Mouse (Mus musculus): ENCODE data around the gene Chsy1. TPM values are rescaled to one million over a fixed set of nuclear protein-coding genes. Genes with fewer than 3 reads are reported as not detected.

Gene Chsy1
- polyA plus RNA-seq, 1 experiment, result 8.2 TPM

- Histone ChIP-seq H3K4me1 (ENCODE audit: control insufficient read depth, insufficient read depth, low read length) (peaks cover 2% of the 10 kb centered on the region; the same call in 1 of the 2 replicates), H3K27ac (ENCODE audit: insufficient read depth, low read length) (no peak overlapping the region), H3K4me3 (ENCODE audit: insufficient read depth, low read length) (no peak overlapping the region)
- no peak for TF ChIP-seq CTCF (IDR thresholded peaks at IDR 0.05; ENCODE audit: extremely low read depth, insufficient read depth, low read length)
- no peak for TF ChIP-seq POLR2A (IDR thresholded peaks at IDR 0.05; ENCODE audit: extremely low read depth, insufficient read depth, low read length)
Measured at GRCm38 (mm10) chr7:66162489-66162888, 53.2 kb downstream of the Chsy1 start.

DNA sequence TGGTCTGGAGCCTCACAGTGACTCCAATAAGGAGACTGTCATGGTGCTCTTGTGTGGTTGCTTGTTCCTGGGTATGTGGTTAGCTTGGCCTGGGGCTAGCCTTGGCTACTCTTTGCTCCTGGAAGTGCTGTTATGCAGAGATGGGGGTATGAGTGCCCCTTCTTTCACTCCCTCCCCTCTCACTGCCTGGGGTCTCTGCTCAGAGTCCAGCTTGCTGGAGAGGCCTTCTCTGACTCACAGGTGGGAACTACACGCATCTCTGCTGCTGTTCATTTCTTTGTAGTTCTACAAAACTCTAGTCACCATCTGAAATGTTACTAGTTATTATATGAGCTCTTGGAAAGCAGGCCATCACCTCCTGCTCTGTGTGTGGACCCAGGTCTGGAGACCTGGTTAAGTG, 53.7 kb downstream of the Chsy1 start:
- Histone ChIP-seq H3K4me3 (ENCODE audit: insufficient read depth, low read length) (no peak overlapping the region), H3K27ac (ENCODE audit: insufficient read depth, low read length) (no peak overlapping the region), H3K4me1 (ENCODE audit: control insufficient read depth, insufficient read depth, low read length) (peaks cover 1% of the 10 kb centered on the region; the same call in 1 of the 2 replicates)
- TF ChIP-seq CTCF (IDR thresholded peaks at IDR 0.05; ENCODE audit: extremely low read depth, insufficient read depth, low read length) (no peak), POLR2A (IDR thresholded peaks at IDR 0.05; ENCODE audit: extremely low read depth, insufficient read depth, low read length) (no peak)

GRCm38 (mm10) chr7:66164427-66165031, 55.2 kb downstream of the Chsy1 start:
- no peak overlapping the region for H3K4me3 ChIP-seq (ENCODE audit: insufficient read depth, low read length)
- H3K4me1 ChIP-seq (ENCODE audit: control insufficient read depth, insufficient read depth, low read length), result no peaks in the 10 kb centered on the region; the same call in 1 of the 2 replicates
- H3K27ac ChIP-seq (ENCODE audit: insufficient read depth, low read length), result no peak overlapping the region
- no peak for TF ChIP-seq POLR2A (IDR thresholded peaks at IDR 0.05; ENCODE audit: extremely low read depth, insufficient read depth, low read length)
- no peak for TF ChIP-seq CTCF (IDR thresholded peaks at IDR 0.05; ENCODE audit: extremely low read depth, insufficient read depth, low read length)

DNA sequence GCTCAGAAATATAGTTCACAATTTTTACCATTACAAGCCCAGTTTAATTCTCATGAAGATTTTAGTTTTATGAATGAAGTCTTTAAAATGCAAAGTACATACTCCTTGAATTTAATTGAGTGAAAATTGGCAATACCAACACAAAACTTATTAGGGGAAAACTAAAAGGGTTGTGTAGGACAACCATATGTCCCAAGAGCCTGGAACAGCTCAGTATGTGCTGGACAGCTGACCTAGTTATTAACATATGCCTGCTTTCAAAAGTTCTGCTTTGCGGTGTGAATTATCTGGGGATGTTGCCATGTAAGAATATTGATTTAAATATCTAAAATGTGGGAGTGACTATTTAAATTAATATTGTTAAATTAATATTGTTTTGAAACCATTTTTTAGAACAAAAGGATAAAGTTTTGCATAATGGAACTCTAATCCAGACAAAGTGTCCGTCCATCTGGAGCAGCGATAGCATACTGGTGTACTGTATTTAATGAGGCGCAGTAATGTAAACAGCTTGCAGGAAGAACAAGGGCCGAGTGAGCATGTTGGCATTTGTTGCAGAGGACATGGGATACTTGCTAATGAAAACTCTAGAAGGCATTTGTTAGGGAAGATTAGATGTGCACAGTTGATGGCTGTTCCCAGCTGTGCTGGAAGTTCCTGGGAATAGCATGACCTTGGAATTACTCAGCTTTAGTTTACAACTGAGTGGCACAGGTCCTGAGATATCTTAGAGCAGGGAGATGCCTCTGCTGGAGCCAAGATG, 55.9 kb downstream of the Chsy1 start:
- Histone ChIP-seq H3K27ac (ENCODE audit: insufficient read depth, low read length) (no peak overlapping the region), H3K4me1 (ENCODE audit: control insufficient read depth, insufficient read depth, low read length) (no peaks in the 10 kb centered on the region; the same call in 1 of the 2 replicates), H3K4me3 (ENCODE audit: insufficient read depth, low read length) (no peak overlapping the region)
- TF ChIP-seq POLR2A (IDR thresholded peaks at IDR 0.05; ENCODE audit: extremely low read depth, insufficient read depth, low read length) (no peak), CTCF (IDR thresholded peaks at IDR 0.05; ENCODE audit: extremely low read depth, insufficient read depth, low read length) (no peak)

- Histone ChIP-seq H3K27ac (ENCODE audit: insufficient read depth, low read length) (no peak overlapping the region), H3K4me1 (ENCODE audit: control insufficient read depth, insufficient read depth, low read length) (no peaks in the 10 kb centered on the region; the same call in 1 of the 2 replicates), H3K4me3 (ENCODE audit: insufficient read depth, low read length) (no peak overlapping the region)
- TF ChIP-seq CTCF (IDR thresholded peaks at IDR 0.05; ENCODE audit: extremely low read depth, insufficient read depth, low read length), result no peak
- no peak for TF ChIP-seq POLR2A (IDR thresholded peaks at IDR 0.05; ENCODE audit: extremely low read depth, insufficient read depth, low read length)
Measured at GRCm38 (mm10) chr7:66168877-66169276, 59.6 kb downstream of the Chsy1 start.

DNA sequence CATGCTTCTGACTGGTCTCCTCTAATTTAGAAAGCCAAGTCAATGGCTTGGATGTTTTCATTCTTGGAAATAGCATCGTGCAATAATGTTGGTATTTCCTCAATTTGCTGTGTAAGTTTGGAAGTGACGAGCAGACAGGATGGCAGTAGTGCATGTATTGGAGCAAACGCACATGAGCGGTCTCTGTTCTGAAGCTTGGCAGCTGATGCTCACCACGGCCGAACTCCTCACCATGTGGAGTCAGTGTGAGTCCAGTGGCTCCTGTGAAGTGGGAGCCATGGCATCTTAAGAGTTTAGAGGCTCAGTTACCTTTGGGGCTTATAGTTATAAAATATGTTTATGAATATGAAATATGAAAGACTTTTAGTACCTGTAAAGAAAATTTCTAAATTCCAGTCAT, 60.2 kb downstream of the Chsy1 start:
- TF ChIP-seq CTCF (IDR thresholded peaks at IDR 0.05; ENCODE audit: extremely low read depth, insufficient read depth, low read length) (no peak), POLR2A (IDR thresholded peaks at IDR 0.05; ENCODE audit: extremely low read depth, insufficient read depth, low read length) (no peak)
- H3K27ac ChIP-seq (ENCODE audit: insufficient read depth, low read length), result no peak overlapping the region
- H3K4me1 ChIP-seq (ENCODE audit: control insufficient read depth, insufficient read depth, low read length), result no peaks in the 10 kb centered on the region; the same call in 1 of the 2 replicates
- H3K4me3 ChIP-seq (ENCODE audit: insufficient read depth, low read length), result no peak overlapping the region

GRCm38 (mm10) chr7:66170802-66171505, 61.6 kb downstream of the Chsy1 start:
- TF ChIP-seq CTCF (IDR thresholded peaks at IDR 0.05; ENCODE audit: extremely low read depth, insufficient read depth, low read length) (no peak), POLR2A (IDR thresholded peaks at IDR 0.05; ENCODE audit: extremely low read depth, insufficient read depth, low read length) (no peak)
- Histone ChIP-seq H3K4me3 (ENCODE audit: insufficient read depth, low read length) (no peak overlapping the region), H3K4me1 (ENCODE audit: control insufficient read depth, insufficient read depth, low read length) (no peaks in the 10 kb centered on the region), H3K27ac (ENCODE audit: insufficient read depth, low read length) (no peak overlapping the region)

DNA sequence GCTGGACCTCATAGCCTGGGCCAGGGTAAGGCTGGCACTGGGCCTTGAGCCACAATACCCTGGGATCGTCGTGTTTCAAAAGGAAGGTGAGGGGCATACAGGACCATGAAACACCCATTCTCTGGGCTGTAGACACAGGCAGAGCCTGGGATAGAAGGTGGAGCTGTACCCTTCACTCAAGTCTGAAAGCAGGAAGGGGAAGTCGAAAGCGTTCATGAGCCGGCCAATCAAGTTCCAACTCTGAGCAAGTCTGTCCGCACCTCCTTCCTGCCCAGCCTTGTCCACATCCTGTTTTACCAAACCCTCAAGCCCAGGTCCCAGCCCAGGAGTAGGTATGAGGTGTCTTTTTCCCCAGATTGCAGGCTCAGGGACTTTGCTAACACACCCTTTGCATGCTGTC, 66.4 kb downstream of the Chsy1 start:
- TF ChIP-seq POLR2A (IDR thresholded peaks at IDR 0.05; ENCODE audit: extremely low read depth, insufficient read depth, low read length), result no peak
- TF ChIP-seq CTCF (IDR thresholded peaks at IDR 0.05; ENCODE audit: extremely low read depth, insufficient read depth, low read length), result no peak
- H3K4me1 ChIP-seq (ENCODE audit: control insufficient read depth, insufficient read depth, low read length), result no peaks in the 10 kb centered on the region
- H3K4me3 ChIP-seq (ENCODE audit: insufficient read depth, low read length), result no peak overlapping the region

GRCm38 (mm10) chr7:66176256-66176655, 66.9 kb downstream of the Chsy1 start:
- TF ChIP-seq POLR2A (IDR thresholded peaks at IDR 0.05; ENCODE audit: extremely low read depth, insufficient read depth, low read length) (no peak), CTCF (IDR thresholded peaks at IDR 0.05; ENCODE audit: extremely low read depth, insufficient read depth, low read length) (no peak)
- H3K4me1 ChIP-seq (ENCODE audit: control insufficient read depth, insufficient read depth, low read length), result no peaks in the 10 kb centered on the region

More for the DNA sequence above, 66.4 kb downstream of the Chsy1 start:
- no peak overlapping the region for H3K27ac ChIP-seq (ENCODE audit: insufficient read depth, low read length)

More at GRCm38 (mm10) chr7:66176256-66176655, 66.9 kb downstream of the Chsy1 start:
- Histone ChIP-seq H3K4me3 (ENCODE audit: insufficient read depth, low read length) (no peak overlapping the region), H3K27ac (ENCODE audit: insufficient read depth, low read length) (no peak overlapping the region)
